Mouse (Mus musculus) embryo, embryonic 10 days (tissue): Measurements from ENCODE around the gene Syne2.
A peak's percentile ranks its signal among the peaks of the same experiment; 100 is the strongest.

Source experiments
- DNase-seq: peaks from one replicate; pipeline ENCODE4 v3.0.0-alpha.2; 2015; ENCODE audit warnings: low spot score

The Syne2 gene

DNA sequence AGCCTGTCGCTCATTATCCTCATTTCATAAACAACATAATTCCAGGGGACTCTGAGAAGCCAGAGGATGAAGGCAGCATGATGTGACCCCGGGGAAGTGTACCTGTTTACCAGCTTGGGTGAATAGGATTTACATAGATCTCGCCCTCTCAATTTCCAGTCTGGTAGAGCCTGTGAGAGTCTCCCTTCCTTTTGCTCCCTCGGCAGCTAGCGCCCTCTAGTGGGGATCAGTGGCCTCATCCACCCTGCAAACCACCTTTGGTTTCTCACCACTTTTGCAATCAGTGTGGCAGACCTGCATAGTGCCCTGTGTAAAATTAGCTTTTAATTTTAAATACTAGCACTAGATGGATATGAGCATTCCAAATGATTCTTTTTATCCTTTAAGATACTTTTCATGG lies 133.4 kb downstream of the Syne2 start:
- DNase-seq, result peak; percentile 10

DNA sequence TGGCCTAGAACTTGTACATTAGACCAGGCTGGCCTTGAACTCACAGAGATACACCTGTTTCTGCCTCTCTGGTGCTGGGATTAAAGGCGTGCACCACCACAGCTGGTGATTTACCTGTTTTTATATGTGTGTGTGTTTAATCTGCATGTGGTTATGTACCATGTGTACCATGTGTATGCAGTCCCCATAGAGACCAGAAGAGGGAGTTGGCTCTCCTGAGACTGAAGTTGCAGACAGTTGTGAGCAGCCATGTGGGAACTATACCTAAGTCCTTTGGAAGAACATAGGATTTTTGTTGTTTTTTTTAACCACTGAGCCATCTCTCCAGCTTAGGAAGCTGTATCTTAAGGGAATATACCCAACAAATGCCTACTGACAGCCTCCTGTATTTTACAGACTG lies 134.1 kb downstream of the Syne2 start:
- no peak for DNase-seq

DNA sequence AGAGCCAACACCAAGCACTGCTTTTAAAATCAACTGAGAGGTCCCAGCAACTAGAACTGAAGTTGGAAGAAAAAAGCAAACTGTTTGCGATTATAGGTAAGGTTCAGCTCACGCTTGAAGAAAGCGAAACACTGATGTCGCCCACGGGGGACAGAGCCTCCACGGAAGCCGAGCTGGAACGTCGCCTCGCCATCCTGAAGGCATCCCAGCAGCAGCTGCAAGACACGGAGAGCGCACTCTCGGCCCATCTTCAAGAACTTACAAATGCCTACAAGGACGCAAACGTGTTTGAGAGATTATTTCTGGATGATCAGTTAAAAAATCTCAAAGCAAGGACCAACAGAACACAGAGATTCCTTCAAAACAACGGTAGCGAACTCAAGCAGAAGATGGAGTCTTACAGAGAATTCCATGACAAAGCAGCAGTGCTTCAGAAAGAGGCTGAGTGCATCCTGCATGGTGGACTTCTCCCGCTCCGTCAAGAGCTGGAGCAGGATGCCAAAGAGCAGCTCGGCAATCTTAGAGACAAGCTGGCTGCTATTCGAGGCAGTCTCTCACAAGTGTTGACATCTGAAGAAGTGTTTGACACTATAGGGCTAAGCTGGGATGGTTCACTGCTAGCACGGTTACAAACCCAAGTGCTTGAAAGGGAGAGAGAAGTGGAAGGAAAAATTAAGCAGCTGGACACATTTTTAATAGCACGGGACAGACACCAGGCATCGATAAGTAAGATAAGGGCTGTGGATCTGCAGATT lies 148.7 kb downstream of the Syne2 start:
- no peak for DNase-seq

DNA sequence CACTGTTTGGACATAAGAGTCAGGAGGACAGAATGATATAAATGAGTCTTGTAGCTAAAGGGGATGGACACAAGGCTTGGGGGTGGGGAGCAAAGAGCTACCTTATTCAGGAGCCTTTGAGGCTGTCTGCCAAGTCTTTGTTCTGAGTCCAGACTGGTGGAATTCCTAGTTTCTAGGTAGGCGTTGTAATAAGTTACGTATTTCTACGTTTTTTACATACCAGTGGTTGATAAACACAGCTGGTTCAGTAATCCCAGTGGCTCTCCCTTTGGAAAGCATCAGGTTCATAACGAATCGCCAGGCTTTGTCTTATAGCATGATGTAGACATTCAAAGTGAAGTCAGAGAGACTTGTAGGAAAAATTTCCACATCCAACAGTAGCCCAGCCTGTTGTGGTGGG lies 161.1 kb downstream of the Syne2 start:
- no peak for DNase-seq

DNA sequence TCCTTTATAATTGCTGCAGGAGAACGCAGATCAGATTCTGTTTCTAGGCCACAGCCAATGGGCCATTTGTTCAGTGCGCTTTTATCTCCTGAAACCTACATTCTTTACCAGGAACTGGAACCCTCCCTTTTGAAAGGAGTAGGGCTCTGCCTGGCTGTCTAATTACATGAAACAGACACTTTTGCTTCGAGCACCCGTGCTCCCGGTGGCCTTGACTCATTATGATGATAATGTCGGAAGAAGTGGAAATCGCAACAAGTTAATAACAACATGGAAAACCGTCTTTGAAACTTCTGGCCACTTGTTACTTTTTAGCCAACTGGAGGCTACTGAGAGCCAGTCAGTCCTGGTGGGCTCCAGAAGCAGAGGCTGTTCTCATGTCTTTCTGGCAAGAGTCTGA lies 165.4 kb downstream of the Syne2 start:
- no peak for DNase-seq

DNA sequence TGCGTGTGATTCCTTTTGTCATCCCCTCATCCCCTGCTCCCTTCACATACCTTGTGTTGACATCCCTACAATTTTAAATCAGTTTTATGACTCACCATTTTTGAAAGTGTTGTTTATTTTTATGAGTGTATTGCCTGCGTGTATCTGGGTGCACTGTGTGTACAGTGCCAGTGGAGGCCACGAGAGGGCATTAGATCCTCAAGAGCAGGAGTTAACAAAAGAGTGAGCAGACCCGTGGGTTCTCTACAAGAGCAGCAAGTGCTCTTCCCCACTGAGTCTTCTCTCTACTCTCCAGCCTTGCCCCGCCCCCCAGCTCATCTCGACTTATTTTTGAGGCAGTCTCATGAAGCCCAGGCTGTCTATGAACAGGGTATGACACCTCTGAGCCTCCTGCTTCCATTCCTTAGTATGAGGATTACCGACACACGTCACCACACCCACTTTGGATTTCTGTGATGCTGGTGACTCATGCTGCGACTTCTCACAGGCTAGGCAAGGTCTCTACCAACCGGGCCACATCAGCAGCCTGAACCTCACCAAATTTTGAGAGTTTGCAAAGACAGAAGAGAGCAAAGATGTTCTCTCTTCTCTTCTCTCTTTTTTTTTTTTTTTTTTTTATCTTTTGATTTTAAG lies 174.4 kb downstream of the Syne2 start:
- no peak for DNase-seq

DNA sequence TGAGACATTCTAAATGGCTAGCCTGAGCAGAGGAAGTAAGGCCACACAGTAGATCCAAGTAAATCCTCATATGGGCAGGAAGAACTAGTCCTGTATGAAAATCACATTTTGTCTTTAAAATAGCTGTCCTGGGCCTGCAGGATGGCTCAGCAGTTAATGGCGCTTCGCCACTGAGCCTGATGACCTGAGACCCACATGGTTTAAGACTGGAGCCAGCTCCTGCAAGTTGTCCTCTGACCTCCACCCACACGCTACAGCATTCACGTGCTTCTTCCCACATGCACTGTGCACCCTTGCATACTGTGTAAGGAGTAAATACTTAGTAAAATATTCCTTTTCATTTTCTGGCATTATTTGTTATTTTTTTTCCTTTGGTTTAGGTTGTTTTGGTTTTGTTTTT lies 175.0 kb downstream of the Syne2 start:
- no peak for DNase-seq

DNA sequence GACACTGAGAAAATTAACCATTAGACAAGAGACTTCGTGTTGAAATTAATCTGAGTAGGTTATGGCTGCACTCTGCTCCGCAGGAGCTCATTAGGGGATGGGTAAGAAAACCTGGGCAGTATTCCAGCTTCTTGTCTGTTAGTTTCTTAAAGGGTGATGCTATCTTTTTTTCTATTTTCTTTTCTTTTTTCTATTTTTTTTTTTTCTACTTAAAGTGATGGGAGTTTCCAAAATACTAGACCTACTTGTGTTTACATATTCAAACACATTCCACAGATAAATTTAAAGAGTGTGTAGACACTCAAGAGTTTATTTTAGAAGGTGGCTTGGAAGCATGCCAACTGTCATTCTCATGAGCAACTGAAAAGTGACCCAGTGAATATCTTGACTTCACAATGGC lies 177.2 kb downstream of the Syne2 start:
- no peak for DNase-seq

DNA sequence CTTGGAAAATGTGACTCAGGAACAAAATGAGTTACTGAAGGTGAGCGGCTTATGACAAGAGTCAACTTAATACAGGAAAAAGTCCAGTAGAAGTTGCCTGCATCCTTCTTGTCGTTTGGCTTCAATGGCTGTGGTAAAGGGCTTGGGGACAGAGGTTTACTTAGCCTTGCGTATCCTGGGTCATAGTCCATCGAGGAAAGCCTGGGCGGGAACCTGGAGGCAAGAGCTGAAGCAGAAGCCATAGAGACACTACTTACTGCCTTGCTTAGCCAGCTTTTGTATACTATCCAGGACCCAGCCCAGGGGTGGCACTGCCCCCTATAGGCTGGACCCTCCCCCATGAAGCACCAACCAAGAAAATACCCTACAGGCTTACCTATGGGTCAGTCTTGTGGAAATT lies 179.6 kb downstream of the Syne2 start:
- no peak for DNase-seq

DNA sequence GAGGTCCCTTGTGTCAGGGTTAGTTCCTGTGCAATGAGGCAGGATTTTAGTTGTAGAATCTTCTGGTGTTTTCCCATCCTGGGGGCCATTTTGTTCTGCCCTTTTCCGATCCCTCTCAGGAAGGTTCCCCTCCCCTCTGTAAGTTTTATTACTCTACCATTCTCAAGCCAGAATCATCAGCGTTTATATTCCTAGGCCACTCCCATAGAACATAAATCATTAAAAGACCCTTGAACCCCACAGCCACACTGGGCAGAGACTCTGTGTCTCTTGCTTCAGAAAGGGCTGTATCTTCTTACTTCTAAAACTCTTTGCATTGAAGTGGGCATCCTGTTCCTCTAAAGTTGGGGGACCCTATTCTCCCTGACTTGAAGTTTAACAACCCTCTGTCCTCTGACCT lies 180.5 kb downstream of the Syne2 start:
- no peak for DNase-seq

DNA sequence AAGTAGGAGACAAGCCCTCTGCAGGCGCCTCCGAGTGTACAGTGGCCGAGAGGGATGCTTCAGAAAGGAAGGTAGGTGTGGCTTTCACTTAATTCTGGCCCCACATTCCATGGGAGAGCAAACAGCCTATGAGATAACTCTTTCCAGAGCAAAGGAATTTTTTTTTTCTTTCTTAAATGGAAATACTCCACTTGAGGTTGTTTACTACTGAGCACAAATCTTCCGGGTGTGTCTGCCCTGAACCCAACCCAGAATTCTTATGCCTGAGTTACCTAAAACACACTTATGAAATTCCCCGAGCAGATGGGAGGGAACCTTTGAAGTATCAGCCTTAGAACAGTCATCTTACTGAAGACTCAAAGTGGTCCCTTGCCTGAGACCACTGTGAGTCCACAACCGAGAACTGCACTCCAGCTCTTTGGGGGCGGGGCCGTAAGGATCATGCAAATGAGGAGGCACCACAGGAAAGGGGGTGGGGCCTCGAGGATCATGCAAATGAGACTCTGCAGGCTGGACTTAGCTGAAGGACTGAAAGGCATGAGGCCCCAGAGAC lies 186.8 kb downstream of the Syne2 start:
- peak; percentile 83 for DNase-seq

DNA sequence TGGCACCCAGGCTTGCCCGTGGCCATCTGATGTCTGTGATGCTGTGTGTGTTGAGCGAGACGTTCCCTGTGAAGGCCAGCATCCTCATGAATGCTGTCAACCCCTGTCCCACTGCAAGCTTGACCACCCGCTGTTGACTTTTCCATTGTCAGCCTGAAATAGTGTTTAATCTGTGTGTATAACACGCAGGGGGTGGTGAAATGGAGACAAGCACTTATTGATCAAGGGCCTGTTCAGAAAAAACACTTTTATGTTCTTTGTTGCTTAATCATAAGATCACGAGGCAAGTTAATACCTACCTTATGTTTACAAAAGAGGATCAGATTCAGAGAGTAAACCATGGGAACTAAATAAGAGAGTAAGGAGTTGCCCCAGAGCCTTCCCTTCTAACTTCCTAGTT lies 191.1 kb downstream of the Syne2 start:
- DNase-seq, result no peak

DNA sequence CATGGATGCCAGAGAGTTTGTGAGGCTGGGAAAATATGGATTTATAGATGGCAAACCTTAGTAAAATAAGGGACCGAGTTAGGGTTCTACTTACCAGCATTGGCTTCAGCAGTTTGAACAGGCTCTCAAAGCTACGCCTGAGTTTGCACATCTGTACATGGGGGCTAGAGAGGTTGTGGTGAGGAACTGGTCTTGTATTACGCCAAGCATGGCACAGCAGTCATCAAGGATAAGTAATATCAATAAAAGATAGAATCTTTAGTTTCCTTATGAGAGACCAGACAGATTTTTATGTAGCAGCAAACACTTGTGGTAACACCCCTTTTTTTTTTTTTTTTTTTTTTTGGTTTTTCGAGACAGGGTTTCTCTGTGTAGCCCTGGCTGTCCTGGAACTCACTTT lies 194.9 kb downstream of the Syne2 start:
- no peak for DNase-seq

DNA sequence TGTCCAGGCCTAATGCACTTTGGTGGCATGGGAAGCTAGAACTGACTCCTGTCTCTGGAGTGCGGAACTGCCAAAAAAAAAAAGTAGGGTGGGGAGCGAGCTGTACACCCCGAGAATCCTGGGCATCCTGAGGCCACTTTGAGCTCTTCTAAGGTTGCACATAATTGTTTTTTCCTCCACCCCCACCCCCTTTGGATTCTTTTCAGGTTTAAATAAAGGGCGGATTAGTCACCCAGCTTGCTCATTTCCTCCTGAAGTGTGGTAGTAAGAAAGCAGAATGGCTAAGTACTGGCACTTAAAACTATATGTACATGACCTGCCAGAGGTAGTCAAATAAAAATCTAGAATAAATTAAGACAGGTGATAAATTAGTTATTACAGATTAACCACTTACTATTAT lies 195.5 kb downstream of the Syne2 start:
- DNase-seq, result no peak

DNA sequence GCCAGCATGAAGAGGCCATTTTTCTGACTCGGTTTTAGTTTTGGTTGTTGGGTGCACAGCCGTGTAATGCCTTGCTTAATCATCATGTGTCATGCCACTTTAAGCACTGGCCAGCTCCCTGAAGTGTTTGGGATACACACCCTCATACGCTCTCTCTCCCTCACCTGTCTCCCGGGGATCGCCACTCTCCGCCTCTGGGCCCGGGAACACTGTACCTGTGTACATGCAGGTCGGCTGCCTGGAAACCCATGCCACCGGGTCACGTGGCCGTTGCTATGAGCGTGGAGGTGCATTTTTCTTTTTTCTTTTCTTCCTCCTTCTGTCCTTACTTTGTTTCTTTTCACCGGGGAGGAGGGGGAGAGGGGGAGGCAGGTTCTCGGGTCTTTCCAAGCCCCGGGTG lies 197.1 kb downstream of the Syne2 start:
- no peak for DNase-seq

DNA sequence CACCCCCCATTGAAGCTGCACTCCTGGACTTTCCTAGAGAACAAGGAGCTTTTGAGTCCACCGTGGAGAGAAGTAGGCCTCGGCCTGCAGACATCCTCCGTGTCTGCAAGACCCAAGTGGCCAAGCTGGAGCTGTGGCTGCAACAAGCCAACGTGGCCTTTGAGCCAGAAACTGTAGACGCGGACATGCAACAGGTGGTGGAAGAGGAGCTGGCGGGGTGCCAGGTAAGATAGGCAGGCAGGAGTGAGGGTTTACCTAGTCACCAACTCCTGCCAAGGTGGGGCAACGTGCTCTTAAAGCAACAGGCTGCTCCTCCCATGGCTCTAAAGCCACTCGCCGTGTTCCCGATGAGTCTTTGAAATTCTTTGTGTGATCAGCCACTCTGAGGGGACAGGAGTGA lies 197.6 kb downstream of the Syne2 start:
- no peak for DNase-seq

DNA sequence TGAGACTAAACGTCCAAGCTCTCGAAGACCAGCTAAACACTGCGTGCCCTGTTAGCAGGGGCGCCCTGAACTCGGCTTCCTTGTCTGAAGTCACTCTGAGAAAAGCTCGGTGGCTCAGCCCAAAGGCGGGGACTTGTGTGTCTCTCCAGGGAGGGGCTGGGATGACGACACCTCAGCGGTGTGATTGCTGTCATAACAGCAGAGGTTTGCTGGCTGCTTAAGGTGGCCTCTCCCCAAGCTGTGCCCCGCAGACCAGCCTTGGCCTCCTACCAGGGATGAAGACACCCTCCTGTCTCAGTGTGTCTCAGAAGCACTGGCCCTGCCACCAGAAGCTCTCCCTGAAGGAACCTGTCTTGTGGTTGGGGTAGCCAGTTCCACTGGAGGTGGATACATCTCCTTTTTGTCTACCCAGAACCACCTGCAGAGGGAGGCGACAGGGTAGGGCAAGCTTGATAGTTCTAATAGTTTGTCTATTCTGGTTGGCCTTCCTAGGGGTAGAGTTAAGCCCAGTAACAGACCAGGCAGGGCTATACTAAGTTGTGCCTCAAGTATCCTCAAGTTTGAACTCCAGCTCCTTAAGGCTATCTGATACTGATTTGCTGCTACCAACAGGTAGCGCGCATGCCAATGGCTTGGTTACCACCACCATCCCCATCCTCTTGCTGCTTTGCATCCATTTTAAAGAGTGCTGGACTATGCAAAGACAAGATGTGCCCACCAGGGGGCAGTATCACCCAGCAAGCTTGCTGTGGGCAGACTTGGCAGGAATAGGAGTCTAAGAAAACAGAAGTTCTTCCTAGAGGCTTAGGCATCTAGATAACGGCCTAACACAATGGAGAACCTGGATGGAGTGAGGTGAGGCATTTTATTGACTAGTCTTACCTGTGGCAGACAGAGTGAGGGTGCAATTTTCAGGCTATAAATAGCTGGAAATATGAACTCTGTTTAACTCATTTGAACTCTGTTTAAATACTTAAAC lies 198.5 kb downstream of the Syne2 start:
- peak; percentile 85 for DNase-seq

DNA sequence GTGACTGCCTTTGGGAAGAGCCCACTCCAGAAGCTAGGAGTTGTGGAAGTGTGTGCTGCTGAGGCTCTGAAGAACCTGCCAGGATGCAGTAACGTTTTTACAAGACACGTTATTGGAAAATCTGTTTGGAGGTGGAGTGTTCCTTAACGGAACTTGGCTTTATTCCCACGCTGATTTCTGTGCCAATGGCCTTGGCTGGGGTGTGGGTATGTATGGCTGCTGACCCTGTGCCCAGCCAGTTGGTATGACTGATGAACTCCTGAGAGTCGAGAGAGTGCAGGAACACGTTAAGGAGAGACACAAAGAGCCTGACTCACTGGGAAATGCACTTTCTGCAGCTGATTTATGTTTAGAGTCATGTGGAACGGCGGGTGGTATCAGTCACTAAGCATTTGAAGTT lies 200.7 kb downstream of the Syne2 start:
- no peak for DNase-seq

DNA sequence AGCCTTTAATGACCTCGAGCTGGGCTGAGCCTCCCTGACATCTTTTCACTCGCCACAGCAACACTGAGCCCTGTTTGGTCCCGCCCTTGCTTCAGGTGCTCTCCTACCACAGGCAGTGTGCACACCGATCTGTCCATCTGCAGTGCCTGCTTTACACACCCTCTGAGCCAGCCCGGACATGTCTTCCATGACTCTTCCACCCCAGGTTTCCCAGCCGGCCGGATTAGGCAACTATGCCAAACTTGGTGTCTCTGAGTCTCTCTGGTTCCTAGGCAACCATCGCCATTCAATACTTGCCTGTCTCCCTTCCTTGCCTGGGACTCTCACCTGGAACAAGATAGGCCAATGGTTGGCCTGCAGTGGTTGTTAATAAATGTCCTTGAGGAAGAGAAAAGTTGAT lies 224.4 kb downstream of the Syne2 start:
- no peak for DNase-seq

DNA sequence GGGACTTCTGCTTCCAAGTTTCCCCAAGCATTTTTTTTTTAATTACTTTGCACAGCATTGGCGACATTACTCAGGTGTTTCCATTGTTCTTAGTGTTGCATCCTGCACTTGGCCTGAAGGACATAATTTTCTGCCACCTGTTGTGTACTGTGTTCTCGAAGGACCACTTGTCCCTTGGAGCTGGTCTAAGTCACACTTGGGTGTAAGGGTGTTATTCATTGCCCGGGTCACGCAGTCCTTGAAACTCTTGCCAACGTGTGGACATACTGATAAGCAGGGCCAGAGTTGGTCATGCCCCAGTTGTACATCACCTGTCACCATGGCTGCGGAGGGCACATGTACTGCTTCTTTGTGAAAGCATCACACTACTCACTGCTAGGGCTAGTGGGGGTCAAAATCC lies 228.6 kb downstream of the Syne2 start:
- DNase-seq, result no peak

DNA sequence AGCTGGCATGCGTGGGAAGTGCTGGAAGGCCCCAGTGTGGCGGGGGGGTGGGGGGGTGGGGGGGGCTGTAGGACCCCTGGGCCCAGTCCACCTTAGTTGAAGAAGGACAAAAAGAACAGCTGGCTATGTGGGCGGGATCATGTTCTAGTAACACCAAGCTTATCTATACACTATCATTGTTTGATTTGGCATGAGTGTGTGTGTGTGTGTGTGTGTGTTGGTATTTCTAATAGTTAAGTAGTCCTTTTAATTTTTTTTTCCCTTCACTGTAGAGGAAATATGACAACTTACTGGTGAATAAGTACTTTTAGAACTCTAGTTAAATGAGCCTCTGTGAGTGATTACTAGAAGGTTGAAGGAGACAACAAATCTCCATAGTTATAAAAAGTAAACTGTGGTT lies 230.0 kb downstream of the Syne2 start:
- DNase-seq, result no peak

DNA sequence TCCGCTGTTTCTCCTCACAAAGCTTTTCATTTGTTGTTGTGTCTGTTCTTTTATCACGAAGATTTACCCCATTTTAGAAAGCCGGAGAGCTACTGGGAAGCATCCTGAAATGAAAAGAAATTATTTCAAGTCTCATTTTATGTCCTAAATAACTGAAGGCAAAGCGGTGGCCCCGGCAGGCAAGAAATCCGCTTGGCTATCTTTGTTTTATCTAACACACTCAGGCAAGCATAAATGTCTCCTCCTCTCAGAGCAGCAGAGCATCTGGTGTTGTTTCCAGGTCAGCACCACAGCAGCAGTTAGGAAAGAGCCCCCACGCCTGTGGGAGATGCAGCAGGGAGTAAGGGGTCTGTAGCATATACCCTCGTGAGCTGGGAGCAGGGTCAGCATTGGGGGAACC lies 230.7 kb downstream of the Syne2 start:
- no peak for DNase-seq

DNA sequence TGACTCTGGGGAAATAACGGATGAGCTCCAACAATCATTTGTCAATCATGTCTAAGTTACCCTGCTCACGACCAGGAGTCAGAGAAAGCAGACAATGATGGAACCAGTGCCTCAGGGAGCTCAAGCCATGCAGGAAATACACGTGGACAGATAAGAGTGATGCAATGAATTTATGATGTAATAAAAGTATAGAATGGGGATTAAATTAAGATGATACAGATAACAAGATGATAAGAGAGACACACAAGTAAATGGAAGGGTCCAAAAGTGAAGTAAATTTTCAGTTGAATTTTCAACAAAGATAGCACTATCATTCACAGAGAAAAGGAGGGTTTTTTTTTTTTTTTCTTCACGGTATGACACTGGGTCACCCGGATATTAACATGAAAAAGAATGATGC lies 231.4 kb downstream of the Syne2 start:
- DNase-seq, result no peak
